Mouse (Mus musculus) thymus, adult 2 months (tissue): ENCODE results near the gene Wdr6. TPM values are rescaled to one million over a fixed set of nuclear protein-coding genes. Genes with fewer than 3 reads are reported as not detected.

Experiments
- DNase-seq: peaks from one replicate; pipeline ENCODE4 v3.0.0; 2021
- H3K27ac ChIP-seq: fragments of 200-500 bp; 2 replicates; pipeline ENCODE4 v1.5.1; 2012; ENCODE audit warnings: low read length, control low read depth; ENCODE audit not compliant: control insufficient read depth, insufficient read depth
- H3K27me3 ChIP-seq: fragments of 200-500 bp; 2 replicates; pipeline ENCODE4 v1.6.1; 2012; ENCODE audit warnings: mild to moderate bottlenecking, low read length, moderate library complexity, mixed read lengths; ENCODE audit not compliant: control insufficient read depth, insufficient read depth
- H3K36me3 ChIP-seq: fragments of 200-500 bp; 2 replicates; pipeline ENCODE4 v1.6.1; 2012; ENCODE audit warnings: mild to moderate bottlenecking, low read length, moderate library complexity; ENCODE audit not compliant: control insufficient read depth, insufficient read depth
- H3K4me1 ChIP-seq: fragments of 200-500 bp; replicated peaks from 2 replicates; pipeline ENCODE4 v1.6.1; 2012; ENCODE audit warnings: low read length; ENCODE audit not compliant: control insufficient read depth, insufficient read depth
- H3K4me3 ChIP-seq: fragments of 200-500 bp; 2 replicates; pipeline ENCODE4 v1.5.1; 2012; ENCODE audit warnings: mild to moderate bottlenecking, low read length, control low read depth, moderate library complexity; ENCODE audit not compliant: control insufficient read depth, insufficient read depth
- CTCF ChIP-seq: fragments of 200-500 bp; IDR thresholded peaks from 2 replicates; pipeline ENCODE4 v1.5.1; 2012; ENCODE audit warnings: mild to moderate bottlenecking, control low read depth, low read length, moderate library complexity, borderline replicate concordance; ENCODE audit not compliant: control insufficient read depth, poor library complexity, insufficient read depth; ENCODE audit errors: extremely low read depth
- POLR2A ChIP-seq: fragments of 200-500 bp; IDR thresholded peaks from 2 replicates; pipeline ENCODE4 v1.6.1; 2012; ENCODE audit warnings: mild to moderate bottlenecking, low read length, control low read depth, moderate library complexity; ENCODE audit not compliant: control insufficient read depth, poor library complexity, insufficient read depth; ENCODE audit errors: extremely low read depth
- WGBS: fragments of 180-500 bp; shearing (Covaris S2); methylation state at CpG from one replicate; pipeline ENCODE4 v1.1.7; 2018; 5-methylcytosine and 5-hydroxymethylcytosine counted together
- polyA plus RNA-seq: library from polyadenylated mRNA; depleted of rRNA; stranded (reverse); fragments of >200 nt; gene quantifications from 2 replicates; pipeline ENCODE4 v1.2.3, GENCODE M21; 2012

Wdr6 gene
- polyA plus RNA-seq, 1 experiment: 106 TPM

GRCm38 (mm10) chr9:108601986-108602385 lies 23.4 kb upstream of the Wdr6 start:
- Histone ChIP-seq H3K4me1 (peaks cover 4% of the 10 kb centered on the region), H3K27me3 (no peaks in the 10 kb centered on the region), H3K4me3 (no peak overlapping the region), H3K36me3 (peaks cover 33% of the 10 kb centered on the region), H3K27ac (no peak overlapping the region)
- DNase-seq: no peak
- TF ChIP-seq POLR2A: no peak
- no peak for TF ChIP-seq CTCF
- WGBS: 93% methylated on average over 4 of the region's 4 CpGs

- no peak for TF ChIP-seq CTCF
- no peak for TF ChIP-seq POLR2A
- H3K27ac ChIP-seq: no peak overlapping the region
- no peaks in the 10 kb centered on the region for H3K27me3 ChIP-seq
- no peak overlapping the region for H3K4me3 ChIP-seq
- 93% methylated on average over 2 of the region's 2 CpGs for WGBS
- H3K36me3 ChIP-seq: peaks cover 16% of the 10 kb centered on the region
- no peak for DNase-seq
- H3K4me1 ChIP-seq: peaks cover 7% of the 10 kb centered on the region
Measured at GRCm38 (mm10) chr9:108600011-108600410, 21.5 kb upstream of the Wdr6 start.

- peaks cover 7% of the 10 kb centered on the region for H3K4me1 ChIP-seq
- peaks cover 8% of the 10 kb centered on the region for H3K36me3 ChIP-seq
- no peak overlapping the region for H3K27ac ChIP-seq
- no peak overlapping the region for H3K4me3 ChIP-seq
- DNase-seq: no peak
- no peaks in the 10 kb centered on the region for H3K27me3 ChIP-seq
- TF ChIP-seq POLR2A (no peak), CTCF (no peak)
- 80% methylated on average over 4 of the region's 4 CpGs for WGBS
Measured at GRCm38 (mm10) chr9:108599021-108599566, 20.6 kb upstream of the Wdr6 start.

- no peak within 1 kb of the TSS for H3K27ac ChIP-seq
- H3K4me3 ChIP-seq: peak within 1 kb of the TSS; percentile 78
- no peaks in the 10 kb centered on the region for H3K27me3 ChIP-seq
- TF ChIP-seq POLR2A (no peak), CTCF (0 out of 2 replicates have a peak, but pooled peaks have one; percentile 22)
- peak; percentile 54 for DNase-seq
- H3K4me1 ChIP-seq: peaks cover 7% of the 10 kb centered on the region
- no peaks in the 10 kb centered on the region for H3K36me3 ChIP-seq
- 6% methylated on average over 69 of the region's 69 CpGs for WGBS
Measured at GRCm38 (mm10) chr9:108596998-108597764, 18.6 kb upstream of the Wdr6 start, which contains the start of gene P4htm. P4htm (minus strand) TSS chr9:108597667.

GRCm38 (mm10) chr9:108594354-108594753 lies 15.8 kb upstream of the Wdr6 start:
- Histone ChIP-seq H3K27me3 (no peaks in the 10 kb centered on the region), H3K27ac (no peak overlapping the region), H3K4me1 (peaks cover 7% of the 10 kb centered on the region), H3K4me3 (no peak overlapping the region), H3K36me3 (no peaks in the 10 kb centered on the region)
- TF ChIP-seq POLR2A: no peak
- TF ChIP-seq CTCF: no peak
- WGBS: 93% methylated on average over 3 of the region's 3 CpGs
- no peak for DNase-seq

- WGBS: 96% methylated on average over 4 of the region's 4 CpGs
- H3K4me3 ChIP-seq: no peak overlapping the region
- H3K27me3 ChIP-seq: no peaks in the 10 kb centered on the region
- no peaks in the 10 kb centered on the region for H3K36me3 ChIP-seq
- H3K4me1 ChIP-seq: peaks cover 2% of the 10 kb centered on the region; the same call in 1 of the 2 replicates
- TF ChIP-seq CTCF: no peak
- no peak for TF ChIP-seq POLR2A
- no peak overlapping the region for H3K27ac ChIP-seq
- DNase-seq: no peak
Measured at GRCm38 (mm10) chr9:108591462-108591861, 12.9 kb upstream of the Wdr6 start.
